Mouse (Mus musculus): ENCODE results near the gene Ankfy1. TPM values are rescaled to one million over a fixed set of nuclear protein-coding genes. Genes with fewer than 3 reads are reported as not detected.
"Not testable (repeated sequence)": the region's sequence is repeated elsewhere in the genome, so short reads cannot be mapped to it uniquely, and the experiment has no call there.

Ankfy1 gene
- polyA plus RNA-seq, 1 experiment from 2014 or later, result 33.8 TPM

DNA sequence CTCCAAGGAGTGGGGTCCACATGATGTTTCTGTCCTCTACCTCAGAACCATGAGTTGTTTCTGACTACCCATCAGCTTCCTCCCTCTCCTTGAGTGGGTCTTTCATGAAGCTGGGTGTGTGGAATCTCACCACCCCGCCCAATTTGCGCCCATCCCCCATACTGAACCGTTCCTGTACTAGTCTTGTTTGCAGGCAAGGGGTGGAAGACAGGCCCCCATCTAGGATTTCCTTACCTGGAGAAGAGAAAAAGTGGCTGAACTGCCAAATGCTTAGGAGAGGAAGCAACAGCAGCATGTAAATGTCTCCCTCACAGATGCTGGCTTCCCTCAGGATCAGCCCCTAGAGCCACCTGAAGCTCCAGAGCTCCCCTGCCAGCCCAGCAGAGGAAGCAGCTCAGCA lies 80.5 kb downstream of the Ankfy1 start:
- H3K9ac ChIP-seq, result no peak overlapping the region
- 90% methylated on average over 3 of the region's 3 CpGs for WGBS
- ATAC-seq (ENCODE audit: low FRiP score), result no peak
- no peaks in the 10 kb centered on the region for H3K9me3 ChIP-seq (ENCODE audit: control insufficient read depth, low read length)
- no peak overlapping the region for H3K4me3 ChIP-seq (replicated peaks; ENCODE audit: low read length)
- no peaks in the 10 kb centered on the region for H3K27me3 ChIP-seq (ENCODE audit: control insufficient read depth, insufficient read depth, low read length)
- H3K4me1 ChIP-seq (replicated peaks; ENCODE audit: control insufficient read depth, insufficient read depth, low read length), result no peaks in the 10 kb centered on the region
- no peak for DNase-seq (ENCODE audit: low spot score)
- H3K4me2 ChIP-seq (replicated peaks), result no peak overlapping the region
- H3K27ac ChIP-seq, result no peak overlapping the region
- peaks cover 36% of the 10 kb centered on the region for H3K36me3 ChIP-seq (replicated peaks; ENCODE audit: control insufficient read depth, insufficient read depth)

DNA sequence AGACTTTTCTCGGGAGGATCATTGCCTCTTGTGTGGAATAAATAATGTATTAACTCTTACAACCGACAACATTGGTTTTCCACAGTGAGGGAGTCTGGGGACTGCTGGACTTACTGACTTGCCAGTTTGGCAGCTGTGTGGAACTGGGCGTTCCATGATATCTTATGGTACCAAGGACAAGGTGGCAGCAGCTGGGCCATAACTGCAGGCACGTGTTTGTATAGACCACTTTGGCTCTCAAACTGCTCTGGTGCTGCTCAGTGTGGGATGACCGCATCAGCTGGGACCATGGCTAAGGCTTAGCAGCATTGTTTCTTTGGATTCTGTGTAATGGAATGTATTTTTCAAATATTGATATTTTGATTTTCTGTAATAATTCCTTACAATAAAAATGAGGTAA lies 81.0 kb downstream of the Ankfy1 start:
- Histone ChIP-seq H3K27ac (no peak overlapping the region), H3K4me3 (replicated peaks; ENCODE audit: low read length) (no peak overlapping the region), H3K4me2 (replicated peaks) (no peak overlapping the region), H3K9ac (no peak overlapping the region), H3K9me3 (ENCODE audit: control insufficient read depth, low read length) (no peaks in the 10 kb centered on the region), H3K27me3 (ENCODE audit: control insufficient read depth, insufficient read depth, low read length) (no peaks in the 10 kb centered on the region), H3K4me1 (replicated peaks; ENCODE audit: control insufficient read depth, insufficient read depth, low read length) (no peaks in the 10 kb centered on the region), H3K36me3 (replicated peaks; ENCODE audit: control insufficient read depth, insufficient read depth) (peaks cover 36% of the 10 kb centered on the region)
- WGBS, result 88% methylated on average over 5 of the region's 5 CpGs
- DNase-seq (ENCODE audit: low spot score) (no peak), ATAC-seq (ENCODE audit: low FRiP score) (no peak)

DNA sequence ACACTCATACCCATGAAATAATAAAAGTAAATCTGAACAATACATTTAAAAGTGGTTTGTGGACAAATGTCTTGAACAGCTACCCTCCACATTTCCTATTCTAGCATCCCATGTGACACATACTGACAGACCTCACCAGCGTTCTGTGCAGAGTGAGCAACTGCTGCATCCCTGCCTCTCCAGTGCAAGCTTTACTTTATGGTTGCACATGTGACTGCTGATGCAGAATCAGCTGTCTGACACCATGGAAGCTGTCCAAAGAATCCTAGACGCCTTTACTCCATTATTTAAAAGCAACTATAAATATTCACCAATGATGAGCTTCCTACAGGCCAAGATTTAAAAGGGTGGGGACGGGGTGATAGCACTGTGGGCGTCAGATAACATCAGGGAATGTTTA lies 81.7 kb downstream of the Ankfy1 start:
- 85% methylated on average over 4 of the region's 4 CpGs for WGBS
- H3K4me2 ChIP-seq (replicated peaks), result no peak overlapping the region
- no peak overlapping the region for H3K4me3 ChIP-seq (replicated peaks; ENCODE audit: low read length)
- H3K27me3 ChIP-seq (ENCODE audit: control insufficient read depth, insufficient read depth, low read length), result no peaks in the 10 kb centered on the region
- H3K27ac ChIP-seq, result no peak overlapping the region
- peaks cover 36% of the 10 kb centered on the region for H3K36me3 ChIP-seq (replicated peaks; ENCODE audit: control insufficient read depth, insufficient read depth)
- DNase-seq (ENCODE audit: low spot score) (no peak), ATAC-seq (ENCODE audit: low FRiP score) (no peak)
- no peaks in the 10 kb centered on the region for H3K9me3 ChIP-seq (ENCODE audit: control insufficient read depth, low read length)
- H3K9ac ChIP-seq, result no peak overlapping the region
- H3K4me1 ChIP-seq (replicated peaks; ENCODE audit: control insufficient read depth, insufficient read depth, low read length), result no peaks in the 10 kb centered on the region

DNA sequence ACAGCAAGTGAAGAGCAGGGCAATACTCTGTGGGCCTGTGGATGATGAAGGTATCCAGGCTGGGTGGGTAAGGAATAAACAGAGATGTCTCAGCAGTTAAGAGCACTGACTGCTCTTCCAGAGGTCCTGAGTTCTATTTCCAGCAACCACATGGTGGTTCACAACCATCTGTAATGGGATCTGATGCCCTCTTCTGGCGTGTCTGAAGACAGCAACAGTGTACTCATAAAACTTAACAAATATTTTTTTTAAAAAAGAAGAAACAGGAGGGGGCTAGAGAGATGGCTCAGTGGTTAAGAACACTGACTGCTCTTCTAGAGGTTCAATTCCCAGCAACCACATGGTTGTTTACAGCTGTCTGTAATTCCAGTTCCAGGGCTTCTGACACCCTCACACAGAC lies 82.8 kb downstream of the Ankfy1 start:
- WGBS, result 30% methylated on average over 1 of the region's 1 CpGs

DNA sequence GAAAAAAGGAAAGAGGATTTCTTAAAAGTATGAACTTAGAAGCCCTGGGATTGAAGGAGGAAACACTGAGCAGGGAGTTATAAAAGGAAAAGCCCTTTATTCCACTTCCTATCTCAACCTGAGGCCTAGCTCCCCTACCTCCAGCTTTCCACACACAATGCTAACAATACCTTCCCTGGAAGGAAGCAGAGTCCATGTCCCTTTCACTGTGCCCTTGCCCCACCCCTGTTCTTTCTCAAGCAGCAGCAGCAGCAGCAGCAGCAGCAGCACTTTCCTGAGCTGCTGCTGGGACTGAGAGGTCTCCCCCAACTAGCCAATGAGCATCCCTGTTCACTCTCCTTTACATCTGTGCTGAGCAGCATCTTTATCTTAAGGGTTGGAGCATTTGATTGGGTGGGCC lies 89.2 kb downstream of the Ankfy1 start:
- ATAC-seq (ENCODE audit: low FRiP score) (no peak), DNase-seq (ENCODE audit: low spot score) (no peak)
- Histone ChIP-seq H3K9me3 (ENCODE audit: control insufficient read depth, low read length) (no peaks in the 10 kb centered on the region), H3K27me3 (ENCODE audit: control insufficient read depth, insufficient read depth, low read length) (no peaks in the 10 kb centered on the region), H3K27ac (no peak overlapping the region), H3K4me2 (replicated peaks) (no peak overlapping the region), H3K9ac (no peak overlapping the region), H3K4me1 (replicated peaks; ENCODE audit: control insufficient read depth, insufficient read depth, low read length) (no peaks in the 10 kb centered on the region), H3K36me3 (replicated peaks; ENCODE audit: control insufficient read depth, insufficient read depth) (no peaks in the 10 kb centered on the region), H3K4me3 (replicated peaks; ENCODE audit: low read length) (no peak overlapping the region)

More for the DNA sequence above, 82.8 kb downstream of the Ankfy1 start:
- not testable (repeated sequence) for H3K27ac ChIP-seq; H3K9ac ChIP-seq; H3K4me1 ChIP-seq (replicated peaks; ENCODE audit: control insufficient read depth, insufficient read depth, low read length); ATAC-seq (ENCODE audit: low FRiP score); DNase-seq (ENCODE audit: low spot score); H3K27me3 ChIP-seq (ENCODE audit: control insufficient read depth, insufficient read depth, low read length); H3K4me2 ChIP-seq (replicated peaks); H3K4me3 ChIP-seq (replicated peaks; ENCODE audit: low read length); H3K9me3 ChIP-seq (ENCODE audit: control insufficient read depth, low read length)
- H3K36me3 ChIP-seq (replicated peaks; ENCODE audit: control insufficient read depth, insufficient read depth), result peaks cover 28% of the 10 kb centered on the region

DNA sequence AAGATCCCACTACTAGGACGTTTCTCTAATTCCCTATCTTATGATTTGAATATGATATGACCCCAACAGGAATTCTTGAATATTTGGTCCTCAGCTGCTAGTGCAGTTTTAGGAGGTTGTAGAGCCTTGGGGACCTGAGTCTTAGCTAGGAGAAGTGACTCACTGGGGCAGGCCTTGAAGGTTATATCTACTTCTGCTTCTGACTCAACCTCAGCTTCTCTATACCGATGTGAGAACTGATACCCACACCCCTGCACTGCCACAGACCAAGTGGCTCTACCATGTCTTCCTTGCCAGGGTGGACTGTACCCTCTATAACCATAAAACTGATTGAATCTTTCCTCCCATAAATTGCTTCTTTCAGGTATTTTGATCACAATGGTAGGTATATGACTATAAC lies 92.3 kb downstream of the Ankfy1 start:
- Histone ChIP-seq H3K27ac (no peak overlapping the region), H3K36me3 (replicated peaks; ENCODE audit: control insufficient read depth, insufficient read depth) (no peaks in the 10 kb centered on the region), H3K4me3 (replicated peaks; ENCODE audit: low read length) (no peak overlapping the region), H3K4me1 (replicated peaks; ENCODE audit: control insufficient read depth, insufficient read depth, low read length) (no peaks in the 10 kb centered on the region), H3K9me3 (ENCODE audit: control insufficient read depth, low read length) (no peaks in the 10 kb centered on the region), H3K9ac (no peak overlapping the region), H3K4me2 (replicated peaks) (no peak overlapping the region), H3K27me3 (ENCODE audit: control insufficient read depth, insufficient read depth, low read length) (no peaks in the 10 kb centered on the region)
- 82% methylated on average over 2 of the region's 2 CpGs for WGBS
- DNase-seq (ENCODE audit: low spot score) (no peak), ATAC-seq (ENCODE audit: low FRiP score) (no peak)

DNA sequence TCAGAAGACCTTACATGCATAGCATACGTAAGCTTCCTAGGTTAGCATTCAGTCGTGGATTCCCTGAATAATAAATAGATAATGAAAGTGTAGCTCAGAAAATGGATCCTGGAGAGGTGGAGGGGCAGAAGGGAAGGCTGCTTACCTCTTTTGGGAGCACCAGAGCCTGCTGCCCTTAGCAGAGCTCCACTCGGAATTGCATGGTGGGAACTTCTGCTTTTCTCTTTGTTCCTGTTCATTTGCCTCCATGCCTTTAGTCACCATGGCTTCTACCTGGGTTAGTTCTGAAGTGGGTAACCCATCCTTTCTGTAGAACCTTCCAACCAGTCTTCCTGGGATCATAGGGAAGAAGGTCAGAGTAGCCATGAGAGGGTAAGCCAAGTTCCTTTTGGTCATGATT lies 92.7 kb downstream of the Ankfy1 start:
- no peak for ATAC-seq (ENCODE audit: low FRiP score)
- no peak overlapping the region for H3K9ac ChIP-seq
- no peaks in the 10 kb centered on the region for H3K9me3 ChIP-seq (ENCODE audit: control insufficient read depth, low read length)
- H3K4me1 ChIP-seq (replicated peaks; ENCODE audit: control insufficient read depth, insufficient read depth, low read length), result no peaks in the 10 kb centered on the region
- no peak overlapping the region for H3K4me3 ChIP-seq (replicated peaks; ENCODE audit: low read length)
- no peak overlapping the region for H3K27ac ChIP-seq
- no peaks in the 10 kb centered on the region for H3K27me3 ChIP-seq (ENCODE audit: control insufficient read depth, insufficient read depth, low read length)
- no peak overlapping the region for H3K4me2 ChIP-seq (replicated peaks)
- H3K36me3 ChIP-seq (replicated peaks; ENCODE audit: control insufficient read depth, insufficient read depth), result no peaks in the 10 kb centered on the region
- WGBS, result 81% methylated on average over 3 of the region's 3 CpGs
- DNase-seq (ENCODE audit: low spot score), result no peak

DNA sequence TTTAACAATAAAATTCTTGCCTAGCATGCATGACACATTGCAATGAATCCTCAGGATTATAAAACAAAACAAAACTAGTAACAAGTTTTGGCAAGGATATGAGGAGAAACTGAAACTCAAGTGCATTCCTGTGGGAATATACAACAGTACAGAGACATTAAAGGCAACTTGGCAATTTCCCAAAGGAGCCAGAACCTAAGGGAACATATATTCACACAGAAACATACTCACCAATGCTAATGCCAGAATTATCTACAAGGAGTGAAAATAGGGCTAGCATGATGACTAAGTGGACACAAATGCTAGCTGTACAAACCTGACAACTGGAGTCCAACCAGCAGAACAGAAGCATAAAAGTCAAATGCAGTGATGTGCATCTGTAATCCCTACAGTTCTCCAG lies 102.2 kb downstream of the Ankfy1 start:
- DNase-seq (ENCODE audit: low spot score) (no peak), ATAC-seq (ENCODE audit: low FRiP score) (no peak)
- H3K4me2 ChIP-seq (replicated peaks), result no peak overlapping the region
- no peak overlapping the region for H3K9ac ChIP-seq
- H3K4me1 ChIP-seq (replicated peaks; ENCODE audit: control insufficient read depth, insufficient read depth, low read length), result peaks cover 10% of the 10 kb centered on the region
- H3K27ac ChIP-seq, result no peak overlapping the region
- no peak overlapping the region for H3K4me3 ChIP-seq (replicated peaks; ENCODE audit: low read length)
- no peaks in the 10 kb centered on the region for H3K9me3 ChIP-seq (ENCODE audit: control insufficient read depth, low read length)
- H3K27me3 ChIP-seq (ENCODE audit: control insufficient read depth, insufficient read depth, low read length), result no peaks in the 10 kb centered on the region
- no peaks in the 10 kb centered on the region for H3K36me3 ChIP-seq (replicated peaks; ENCODE audit: control insufficient read depth, insufficient read depth)

DNA sequence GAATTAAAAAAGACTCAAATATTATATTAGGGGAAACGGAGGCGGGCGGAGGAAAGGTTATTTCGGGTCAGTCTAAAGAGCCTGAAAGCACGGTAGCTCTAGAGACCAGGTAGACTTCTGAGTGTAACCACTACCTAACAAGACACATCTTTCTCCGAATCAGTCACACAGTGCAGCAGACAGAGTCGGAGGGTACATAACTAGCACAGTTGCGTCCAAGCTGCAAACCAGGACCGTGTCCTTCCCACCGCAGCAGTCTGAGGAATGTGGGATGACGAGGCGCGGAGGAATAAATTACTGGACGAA lies 105.3 kb downstream of the Ankfy1 start:
- H3K4me1 ChIP-seq (replicated peaks; ENCODE audit: control insufficient read depth, insufficient read depth, low read length), result peaks cover 23% of the 10 kb centered on the region
- ATAC-seq (ENCODE audit: low FRiP score) (peak; percentile 58; the same call in 1 of the 2 replicates), DNase-seq (ENCODE audit: low spot score) (no peak)
- peak overlapping the region; percentile 89 for H3K27ac ChIP-seq
- no peaks in the 10 kb centered on the region for H3K27me3 ChIP-seq (ENCODE audit: control insufficient read depth, insufficient read depth, low read length)
- no peaks in the 10 kb centered on the region for H3K36me3 ChIP-seq (replicated peaks; ENCODE audit: control insufficient read depth, insufficient read depth)
- H3K9me3 ChIP-seq (ENCODE audit: control insufficient read depth, low read length), result no peaks in the 10 kb centered on the region
- 21% methylated on average over 14 of the region's 14 CpGs for WGBS
- H3K4me3 ChIP-seq (replicated peaks; ENCODE audit: low read length), result peak overlapping the region; percentile 97
- H3K4me2 ChIP-seq (replicated peaks), result peak overlapping the region; percentile 61
- peak overlapping the region; percentile 80 for H3K9ac ChIP-seq

DNA sequence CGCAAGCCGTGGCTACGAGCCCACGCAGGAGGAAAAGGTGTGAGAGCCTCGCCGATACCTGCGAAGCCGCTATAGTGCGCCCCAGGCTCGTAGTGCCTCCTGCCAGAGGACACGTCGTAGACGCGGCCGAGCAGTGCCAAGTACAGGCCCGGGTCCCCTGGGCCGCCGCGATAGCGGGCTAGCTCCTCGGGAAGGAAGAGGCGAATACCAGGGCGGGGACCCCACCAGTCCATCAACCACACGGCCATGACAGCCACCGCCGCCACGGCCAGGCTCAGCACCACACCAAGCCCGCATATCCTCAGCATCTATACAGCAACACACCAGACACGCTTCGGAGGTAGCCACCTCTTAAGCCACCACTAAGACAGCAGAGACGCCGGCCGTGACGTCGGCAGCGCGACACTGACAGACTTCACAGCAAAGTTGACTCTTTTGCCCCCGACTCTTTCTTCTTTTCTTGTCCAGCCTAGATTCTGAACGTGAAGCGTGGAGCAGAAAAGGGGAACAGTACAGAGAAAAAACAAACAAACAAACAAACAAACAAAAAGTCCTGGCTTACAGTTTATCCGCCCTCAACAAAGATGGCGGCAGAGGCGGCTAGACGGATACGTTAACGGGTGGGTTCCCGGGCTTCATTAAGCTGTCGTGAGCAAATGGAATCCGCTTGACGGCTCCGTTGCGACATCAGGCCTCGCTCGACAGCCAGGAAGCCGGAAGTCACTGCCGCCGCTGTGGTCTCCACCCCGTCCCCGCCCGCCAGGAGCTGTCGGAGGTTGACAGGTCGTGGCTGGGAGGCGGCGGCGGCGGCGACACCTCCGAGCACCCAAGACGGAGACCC lies 105.9 kb downstream of the Ankfy1 start, which contains the start of the genes Cyb5d2 and Zzef1:
TSS of gene Cyb5d2 (minus strand) at position 688 of the 841 bp plus-strand sequence.
TSS of gene Zzef1 (plus strand) at position 772 of the 841 bp plus-strand sequence.
- WGBS, result under 1% methylated on average over 62 of the region's 69 CpGs
- H3K27me3 ChIP-seq (ENCODE audit: control insufficient read depth, insufficient read depth, low read length), result no peaks in the 10 kb centered on the region
- H3K4me1 ChIP-seq (replicated peaks; ENCODE audit: control insufficient read depth, insufficient read depth, low read length), result peaks cover 23% of the 10 kb centered on the region
- no peaks in the 10 kb centered on the region for H3K9me3 ChIP-seq (ENCODE audit: control insufficient read depth, low read length)
- peak within 1 kb of the TSS; percentile 61 for H3K4me2 ChIP-seq (replicated peaks)
- peak within 1 kb of the TSS; percentile 86 for H3K9ac ChIP-seq
- H3K36me3 ChIP-seq (replicated peaks; ENCODE audit: control insufficient read depth, insufficient read depth), result no peaks in the 10 kb centered on the region
- ATAC-seq (ENCODE audit: low FRiP score), result peak; percentile 94
- peak within 1 kb of the TSS; percentile 97 for H3K4me3 ChIP-seq (replicated peaks; ENCODE audit: low read length)
- peak; percentile 94 for DNase-seq (ENCODE audit: low spot score)
- peak within 1 kb of the TSS; percentile 89 for H3K27ac ChIP-seq
